Mouse (Mus musculus) regulatory T cell (primary cell): ENCODE data around the gene Aqr.

Experiments used
- in situ Hi-C: fragments of 300-600 bp; cut with MboI, MseI; formaldehyde crosslinking; loops from one replicate; pipeline ENCODE4 v1.15.1; 2025; ENCODE audit warnings: high pct_unique_total_duplicates

Gene Aqr

DNA sequence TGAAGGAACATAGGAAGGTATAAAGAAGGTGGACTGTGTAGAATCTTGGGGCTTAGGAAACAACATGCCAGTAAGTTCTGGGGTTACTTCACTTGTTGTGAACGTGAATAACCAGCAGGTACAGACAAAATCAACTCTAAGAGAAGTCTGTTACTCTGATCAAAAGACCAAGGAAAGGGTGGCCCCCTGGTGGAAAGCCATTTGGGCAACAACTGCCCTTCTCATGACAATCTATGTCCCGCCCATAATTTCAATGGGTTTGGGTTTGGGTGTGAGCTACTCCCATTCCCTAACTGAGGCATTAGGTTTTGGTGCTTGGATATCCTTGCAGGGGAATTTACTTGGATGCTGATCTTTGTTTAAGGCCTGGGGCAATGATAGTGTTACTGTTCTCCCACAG lies 122.8 kb downstream of the Aqr start:
- in situ Hi-C loops, result no loop called here

DNA sequence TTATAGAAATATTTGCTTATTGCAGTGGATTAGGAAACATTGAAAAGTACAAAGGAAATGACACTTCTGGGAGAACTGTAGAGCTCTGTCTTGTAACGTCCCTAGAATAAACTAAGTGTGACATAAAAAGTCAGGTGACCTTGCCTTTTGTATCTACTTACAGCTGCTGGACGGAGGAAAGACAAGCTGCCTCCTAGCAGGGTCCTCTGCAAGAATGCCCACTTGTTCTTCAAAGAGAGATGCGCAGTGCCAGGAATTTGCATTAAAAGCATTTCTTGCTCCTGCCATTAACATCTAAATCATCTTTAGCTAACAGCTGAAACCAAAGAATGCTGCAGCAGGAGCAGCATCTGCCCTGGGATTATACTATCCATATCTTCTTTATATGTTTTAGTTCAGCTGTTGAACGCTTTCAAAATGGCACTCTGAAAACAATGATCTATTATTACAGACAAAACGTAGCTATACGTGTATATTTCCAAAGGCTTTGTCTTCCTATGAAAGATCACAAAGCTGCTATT lies 126.7 kb downstream of the Aqr start:
- in situ Hi-C loops, result no loop called here

DNA sequence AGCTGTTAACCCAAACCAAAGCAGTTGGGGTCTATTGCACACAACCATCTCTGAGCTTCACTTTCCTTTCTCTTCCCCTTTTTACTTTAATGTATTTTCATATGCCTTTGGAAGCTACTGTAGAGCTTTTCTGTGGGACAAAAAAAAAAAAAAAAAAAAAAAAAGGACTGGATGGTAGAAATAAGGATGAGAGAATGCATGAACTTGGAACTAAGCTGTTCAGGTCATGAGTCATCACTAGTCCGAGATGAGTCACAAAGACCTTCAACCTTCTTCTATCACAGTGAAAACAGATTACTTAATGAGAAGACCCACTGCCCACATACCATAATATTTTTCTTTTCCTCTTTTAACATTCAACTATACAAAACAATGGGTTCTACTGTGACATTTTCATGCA lies 127.2 kb downstream of the Aqr start:
- in situ Hi-C loops, result no loop called here

DNA sequence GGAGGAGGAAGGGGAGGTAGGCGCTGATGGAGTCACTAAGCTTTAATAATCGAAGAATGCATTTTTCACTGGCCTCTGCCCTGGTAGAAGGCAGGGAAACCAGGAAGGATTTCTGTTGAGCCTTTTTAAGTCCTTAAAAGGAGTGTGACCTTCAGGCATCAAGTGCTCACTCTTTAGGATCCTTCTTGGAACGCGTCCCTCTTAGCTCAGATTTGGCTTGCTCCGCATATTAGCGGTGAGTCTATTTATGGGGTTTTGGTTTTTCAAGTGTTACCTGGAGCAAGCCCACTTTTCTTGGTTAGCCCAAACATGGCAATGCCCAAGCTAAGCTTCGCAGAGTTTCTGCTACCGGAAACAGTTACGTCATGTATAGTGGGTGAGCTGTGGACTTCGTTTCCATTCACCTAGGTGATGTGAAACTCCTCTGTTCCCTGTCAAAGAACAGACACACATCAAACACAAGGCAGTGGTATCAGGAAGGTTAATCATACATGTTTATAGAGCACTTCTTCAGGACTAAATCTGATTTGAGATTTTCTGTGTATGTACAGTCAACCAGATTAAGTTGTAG lies 128.5 kb downstream of the Aqr start:
- in situ Hi-C loops, result no loop called here

- in situ Hi-C loops, result no loop called here
These were observed 129.4 kb downstream of the Aqr start for GRCm38 (mm10) chr2:114057303-114057853.

DNA sequence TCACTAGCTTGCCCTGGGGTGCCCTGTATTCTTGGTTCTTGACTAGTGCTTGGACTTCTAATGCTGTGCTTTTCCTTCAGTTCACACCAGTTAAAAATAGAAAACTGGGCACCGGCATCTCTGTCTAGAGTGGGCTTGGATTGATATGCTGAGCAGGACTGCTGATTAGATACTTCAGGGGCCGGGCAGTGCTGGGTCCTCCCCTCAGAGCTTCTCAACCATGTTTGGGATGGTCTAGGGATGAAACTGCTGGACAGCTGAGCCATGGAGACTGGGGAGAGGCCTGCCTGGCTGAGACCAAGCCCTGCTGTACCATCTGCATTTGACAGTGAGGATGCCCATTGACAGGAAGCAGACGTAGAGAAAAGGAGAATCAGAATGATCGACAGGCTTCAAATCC lies 132.7 kb downstream of the Aqr start:
- in situ Hi-C loops, result no loop called here

DNA sequence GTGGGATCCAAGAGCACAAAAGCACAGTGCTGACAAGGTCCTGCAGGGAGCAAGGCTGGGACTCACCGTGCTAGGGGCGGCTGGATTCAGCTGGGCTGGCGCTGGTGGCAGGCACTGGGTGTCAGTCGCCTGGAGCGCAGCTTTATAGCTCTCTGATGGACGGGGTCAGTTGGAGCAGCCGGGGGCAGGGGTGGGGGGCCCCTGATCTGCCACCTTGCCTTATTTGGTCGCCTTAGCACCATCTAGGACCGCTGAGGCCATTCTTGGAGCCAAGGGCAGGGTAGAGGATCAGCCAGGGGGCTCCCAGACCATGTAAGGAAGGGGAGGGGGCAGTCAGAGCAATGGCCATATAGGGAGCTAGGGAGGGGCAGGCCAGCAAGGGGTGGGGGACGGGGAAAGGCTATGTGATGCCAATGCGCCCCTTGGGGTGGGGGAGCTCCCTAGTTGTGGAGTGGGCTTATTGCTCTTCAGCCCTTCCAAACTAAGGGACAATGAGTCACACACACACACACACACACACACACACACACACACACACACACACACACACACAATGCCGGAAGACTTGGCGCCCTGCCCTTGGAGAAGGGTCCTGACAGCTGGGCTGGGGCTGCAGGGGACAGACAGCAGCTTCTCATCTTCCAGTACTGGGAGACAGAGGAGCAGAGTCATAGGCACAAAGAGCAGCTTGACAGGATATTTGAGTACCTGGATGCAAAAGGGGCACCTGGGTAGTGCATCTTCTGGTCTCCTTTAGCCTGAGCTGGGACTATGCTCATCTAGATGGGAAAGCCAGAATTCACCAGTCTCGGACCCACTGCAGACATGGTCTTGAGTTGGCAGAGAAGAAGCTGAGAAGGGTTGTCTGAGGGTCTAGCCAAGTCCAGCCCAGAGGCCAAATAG lies 133.9 kb downstream of the Aqr start, which contains the start of gene Actc1:
Actc1 (minus strand) TSS at position 853 of the 903 bp plus-strand sequence.
- in situ Hi-C loops, result no loop called here

GRCm38 (mm10) chr2:114051871-114052241 lies 135.0 kb downstream of the Aqr start:
- in situ Hi-C loops, result no loop called here
